Mouse (Mus musculus) hindbrain, embryonic 11.5 days (tissue): Measurements from ENCODE around the gene Arpin. TPM values are rescaled to one million over a fixed set of nuclear protein-coding genes. Genes with fewer than 3 reads are reported as not detected.

Experiments
- ATAC-seq: fragments of 200-750 bp; cut with Nextera tagmentation; 2 replicates; pipeline ENCODE4 v1.8.0; 2017; ENCODE audit warnings: mild to moderate bottlenecking, moderate TSS enrichment, moderate library complexity; ENCODE audit not compliant: low FRiP score
- DNase-seq: peaks from one replicate; pipeline ENCODE4 v3.0.0-alpha.2; 2015; ENCODE audit warnings: low spot score
- H3K27ac ChIP-seq: fragments of 300-500 bp; sonication (generic); 2 replicates; pipeline ENCODE4 v1.5.1; 2014; ENCODE audit warnings: mild to moderate bottlenecking, low read depth, low read length
- H3K27me3 ChIP-seq: fragments of 300-500 bp; sonication (generic); 2 replicates; pipeline ENCODE4 v1.6.1; 2014; ENCODE audit warnings: mild to moderate bottlenecking, low read length, moderate library complexity, mixed read lengths; ENCODE audit not compliant: control insufficient read depth, insufficient read depth
- H3K36me3 ChIP-seq: fragments of 300-500 bp; sonication (generic); 2 replicates; pipeline ENCODE4 v1.6.1; 2014; ENCODE audit warnings: mild to moderate bottlenecking, low read length, moderate library complexity, mixed read lengths; ENCODE audit not compliant: control insufficient read depth, insufficient read depth
- H3K4me1 ChIP-seq: fragments of 300-500 bp; sonication (generic); replicated peaks from 2 replicates; pipeline ENCODE4 v1.6.1; 2014; ENCODE audit warnings: low read length, mixed read lengths; ENCODE audit not compliant: control insufficient read depth, insufficient read depth
- H3K4me2 ChIP-seq: fragments of 300-500 bp; sonication (generic); replicated peaks from 2 replicates; pipeline ENCODE4 v1.6.1; 2014; ENCODE audit warnings: mild to moderate bottlenecking, low read depth, low read length
- H3K4me3 ChIP-seq: fragments of 300-500 bp; sonication (generic); 2 replicates; pipeline ENCODE4 v1.5.1; 2014; ENCODE audit warnings: low read depth, low read length
- H3K9ac ChIP-seq: fragments of 300-500 bp; sonication (generic); 2 replicates; pipeline ENCODE4 v1.6.1; 2014; ENCODE audit warnings: low read depth, low read length
- H3K9me3 ChIP-seq: fragments of 300-500 bp; sonication (generic); 2 replicates; pipeline ENCODE4 v1.6.1; 2016; ENCODE audit warnings: low read length; ENCODE audit not compliant: control insufficient read depth
- WGBS: fragments of 180-500 bp; shearing (Covaris S2); extraction: QIAGEN DNeasy Blood & Tissue Kit; methylation state at CpG from one replicate; pipeline ENCODE4 v1.1.7; 2014; 5-methylcytosine and 5-hydroxymethylcytosine counted together
- polyA plus RNA-seq: library from polyadenylated mRNA; unstranded; fragments of >200 nt; fragmentation: Nextera tagmentation; extraction: Ambion mirVana; gene quantifications from 2 replicates; pipeline ENCODE4 v1.2.1, GENCODE M21; 2014

Gene Arpin
- polyA plus RNA-seq, 1 experiment from 2014 or later = 22.5 TPM

- Histone ChIP-seq H3K9ac (no peak overlapping the region), H3K4me2 (no peak overlapping the region), H3K4me3 (no peak overlapping the region), H3K4me1 (no peaks in the 10 kb centered on the region), H3K27me3 (no peaks in the 10 kb centered on the region), H3K36me3 (0 out of 2 replicates have a peak, but pooled peaks cover 5% of the 10 kb centered on the region), H3K9me3 (no peaks in the 10 kb centered on the region), H3K27ac (no peak overlapping the region)
- no peak for DNase-seq
- no peak for ATAC-seq
- 92% methylated on average over 7 of the region's 7 CpGs for WGBS
Measured at GRCm38 (mm10) chr7:79883613-79884334, 51.4 kb downstream of the Arpin start.

GRCm38 (mm10) chr7:79881901-79882300 lies 53.3 kb downstream of the Arpin start:
- DNase-seq (no peak), ATAC-seq (no peak)
- Histone ChIP-seq H3K27me3 (no peaks in the 10 kb centered on the region), H3K27ac (no peak overlapping the region), H3K9me3 (no peaks in the 10 kb centered on the region), H3K4me2 (no peak overlapping the region), H3K9ac (no peak overlapping the region), H3K4me3 (no peak overlapping the region), H3K4me1 (no peaks in the 10 kb centered on the region), H3K36me3 (0 out of 2 replicates have a peak, but pooled peaks cover 5% of the 10 kb centered on the region)
- 98% methylated on average over 6 of the region's 6 CpGs for WGBS

GRCm38 (mm10) chr7:79880998-79881397 lies 54.2 kb downstream of the Arpin start:
- Histone ChIP-seq H3K9me3 (no peaks in the 10 kb centered on the region), H3K4me1 (no peaks in the 10 kb centered on the region), H3K27me3 (no peaks in the 10 kb centered on the region), H3K27ac (no peak overlapping the region), H3K4me3 (no peak overlapping the region), H3K4me2 (no peak overlapping the region), H3K9ac (no peak overlapping the region), H3K36me3 (0 out of 2 replicates have a peak, but pooled peaks cover 5% of the 10 kb centered on the region)
- WGBS = 50% methylated on average over 3 of the region's 3 CpGs
- DNase-seq (no peak), ATAC-seq (no peak)

GRCm38 (mm10) chr7:79880033-79880432 lies 55.1 kb downstream of the Arpin start:
- ATAC-seq (no peak), DNase-seq (no peak)
- 89% methylated on average over 6 of the region's 6 CpGs for WGBS
- H3K4me3 ChIP-seq = no peak overlapping the region
- H3K4me2 ChIP-seq = no peak overlapping the region
- H3K27ac ChIP-seq = no peak overlapping the region
- no peaks in the 10 kb centered on the region for H3K27me3 ChIP-seq
- H3K36me3 ChIP-seq = 0 out of 2 replicates have a peak, but pooled peaks cover 5% of the 10 kb centered on the region
- H3K9ac ChIP-seq = no peak overlapping the region
- no peaks in the 10 kb centered on the region for H3K4me1 ChIP-seq
- H3K9me3 ChIP-seq = no peaks in the 10 kb centered on the region

- H3K4me2 ChIP-seq = no peak overlapping the region
- no peak overlapping the region for H3K9ac ChIP-seq
- ATAC-seq = no peak
- H3K9me3 ChIP-seq = no peaks in the 10 kb centered on the region
- H3K4me1 ChIP-seq = no peaks in the 10 kb centered on the region
- no peak for DNase-seq
- H3K36me3 ChIP-seq = 0 out of 2 replicates have a peak, but pooled peaks cover 5% of the 10 kb centered on the region
- no peaks in the 10 kb centered on the region for H3K27me3 ChIP-seq
- H3K27ac ChIP-seq = no peak overlapping the region
- WGBS = 78% methylated on average over 2 of the region's 2 CpGs
- H3K4me3 ChIP-seq = no peak overlapping the region
Measured at GRCm38 (mm10) chr7:79878455-79879025, 56.6 kb downstream of the Arpin start.

Other genes with a start within 250 kb of the Arpin start
- gene Kif7, start 219.6 kb downstream of the Arpin start, polyA plus RNA-seq = 2.7 and 3.0 TPM in 2 replicates
- gene Plin1, start 202.5 kb downstream of the Arpin start, polyA plus RNA-seq = not detected in 2 replicates
- gene Pex11a, start 192.2 kb downstream of the Arpin start, polyA plus RNA-seq = 7.6 and 8.4 TPM in 2 replicates
- 0.19 and 0.60 TPM in 2 replicates for gene Wdr93, start 192.2 kb downstream of the Arpin start, polyA plus RNA-seq
- gene Mesp1, start 141.6 kb downstream of the Arpin start, polyA plus RNA-seq = not detected in 2 replicates
- gene Mesp2, start 124.6 kb downstream of the Arpin start, polyA plus RNA-seq = 0.42 and 0.78 TPM in 2 replicates
- 4.9 and 6.2 TPM in 2 replicates for gene Anpep, start 74.3 kb downstream of the Arpin start, polyA plus RNA-seq
- gene Ap3s2, start 14.7 kb downstream of the Arpin start, polyA plus RNA-seq = 46.6 and 53.8 TPM in 2 replicates
- 26.4 and 28.4 TPM in 2 replicates for gene Zfp710, start 89.5 kb upstream of the Arpin start, polyA plus RNA-seq
- gene Idh2, start 180.0 kb upstream of the Arpin start, polyA plus RNA-seq = 331 and 352 TPM in 2 replicates